Mouse (Mus musculus) lung, postnatal 4 days (tissue): ENCODE results near the gene S100a16.

Source experiments
- DNase-seq, 2 experiments: peaks; one replicate each; pipeline ENCODE4 v3.0.0; 2021

The S100a16 gene

DNA sequence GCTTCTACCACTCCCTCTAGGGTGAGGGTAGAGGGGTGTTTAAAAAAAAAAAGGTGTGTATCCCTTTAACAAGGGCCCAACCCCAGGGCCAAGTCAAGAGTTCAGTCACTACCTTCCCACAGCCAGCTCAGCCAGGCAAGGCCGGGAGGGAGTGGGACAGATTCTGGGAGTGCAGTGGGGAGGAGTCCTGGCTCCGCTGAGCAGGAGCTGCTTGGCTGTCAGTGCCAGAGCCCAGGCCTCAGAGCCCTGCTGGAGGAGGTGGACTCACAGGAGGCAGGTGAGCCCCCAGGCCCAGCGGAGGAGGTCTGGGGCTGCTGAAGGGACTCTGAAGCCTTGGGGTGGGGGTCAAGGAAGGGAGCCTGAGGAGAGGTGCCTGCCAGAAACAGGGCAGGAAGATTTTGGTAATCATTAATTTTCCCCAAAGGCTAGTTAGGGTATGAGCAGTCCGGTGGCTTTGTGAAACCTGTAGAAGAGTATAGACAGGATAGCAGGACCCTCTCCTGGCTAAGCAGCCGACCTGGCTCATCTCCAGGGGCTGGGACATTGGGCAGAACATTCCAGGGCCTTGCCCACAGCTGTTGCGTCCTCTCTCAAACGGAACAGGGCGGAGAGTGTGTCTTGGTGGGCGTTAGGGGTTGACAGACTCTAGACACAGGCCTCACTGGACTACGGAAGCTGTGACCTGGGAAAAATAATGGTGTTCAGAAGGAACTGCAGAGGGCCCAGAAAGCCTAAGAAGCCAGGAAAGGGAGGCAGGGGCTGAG is at the start of gene S100a16:
S100a16 (plus strand) TSS at position 114 of the 764 bp plus-strand sequence.
- DNase-seq = peak; percentile 78 to 85

DNA sequence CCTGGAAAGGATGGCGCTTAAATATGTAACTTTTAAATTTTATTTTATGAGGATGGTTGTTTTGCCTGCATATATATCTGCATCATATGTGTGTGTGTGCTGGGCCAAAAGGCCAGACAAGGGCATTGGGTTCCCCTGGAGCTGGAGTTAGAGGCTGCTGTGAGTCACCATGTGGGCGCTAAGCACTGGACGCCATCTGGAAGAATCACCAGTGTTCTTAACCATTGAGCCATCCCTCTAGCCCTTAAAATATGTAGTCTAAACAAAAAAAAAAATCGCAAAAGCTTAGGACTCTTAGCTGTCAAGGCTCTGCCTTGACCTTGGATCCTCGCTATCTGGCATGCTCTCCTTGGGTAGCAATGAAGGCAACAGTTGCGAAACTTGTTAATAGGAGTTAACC is 48.5 kb upstream of the S100a16 start:
- DNase-seq = no peak

DNA sequence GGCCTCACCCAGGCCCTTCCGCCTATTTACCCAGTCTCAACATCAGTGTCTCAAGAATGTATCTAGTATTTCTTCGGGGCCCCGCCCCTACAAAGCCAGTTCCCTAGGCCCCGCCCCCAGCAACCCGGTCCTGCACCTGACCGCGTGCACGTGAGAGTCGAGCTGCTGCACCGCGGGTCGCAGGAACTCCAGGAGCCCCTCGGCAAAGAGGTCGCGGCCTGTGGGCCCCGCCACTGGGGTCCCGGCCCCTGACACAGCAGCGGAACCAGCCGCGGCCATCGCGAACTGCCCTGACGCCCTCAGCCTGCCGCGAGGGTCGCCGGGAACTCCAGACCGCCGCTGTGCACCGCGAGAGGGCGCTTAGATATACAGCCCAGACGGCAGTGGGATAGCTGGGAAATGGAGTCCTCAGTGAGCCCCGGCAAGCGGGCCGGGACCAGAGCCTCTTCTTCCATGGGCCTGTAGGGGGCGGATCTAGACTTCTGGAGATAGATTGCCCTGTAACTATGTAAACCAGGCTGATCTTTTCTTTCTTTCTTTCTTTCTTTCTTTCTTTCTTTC is 46.3 kb upstream of the S100a16 start, which contains the start of gene Snapin:
Snapin (minus strand) TSS at position 338 of the 561 bp plus-strand sequence.
- peak; percentile 97 to 98 for DNase-seq

DNA sequence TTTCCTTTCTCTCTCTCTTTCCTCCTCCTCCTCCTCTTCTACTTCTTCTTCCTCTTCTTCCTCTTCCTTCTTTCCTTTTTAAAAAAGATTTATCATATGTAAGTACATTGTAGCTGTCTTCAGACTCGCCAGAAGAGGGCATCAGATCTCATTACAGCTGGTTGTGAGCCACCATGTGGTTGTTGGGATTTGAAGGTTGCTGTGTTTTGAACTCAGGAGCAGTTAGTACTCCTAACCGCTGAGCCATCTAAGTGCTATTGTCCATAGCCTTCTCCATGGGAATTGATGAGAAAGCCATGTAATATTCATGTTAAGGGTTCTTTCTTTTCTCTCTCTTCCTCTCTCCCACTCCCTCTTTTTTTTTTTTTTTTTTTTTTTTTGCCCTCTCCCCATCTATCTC is 45.7 kb upstream of the S100a16 start:
- DNase-seq = peak in 1 of 2 experiments; percentile 67

DNA sequence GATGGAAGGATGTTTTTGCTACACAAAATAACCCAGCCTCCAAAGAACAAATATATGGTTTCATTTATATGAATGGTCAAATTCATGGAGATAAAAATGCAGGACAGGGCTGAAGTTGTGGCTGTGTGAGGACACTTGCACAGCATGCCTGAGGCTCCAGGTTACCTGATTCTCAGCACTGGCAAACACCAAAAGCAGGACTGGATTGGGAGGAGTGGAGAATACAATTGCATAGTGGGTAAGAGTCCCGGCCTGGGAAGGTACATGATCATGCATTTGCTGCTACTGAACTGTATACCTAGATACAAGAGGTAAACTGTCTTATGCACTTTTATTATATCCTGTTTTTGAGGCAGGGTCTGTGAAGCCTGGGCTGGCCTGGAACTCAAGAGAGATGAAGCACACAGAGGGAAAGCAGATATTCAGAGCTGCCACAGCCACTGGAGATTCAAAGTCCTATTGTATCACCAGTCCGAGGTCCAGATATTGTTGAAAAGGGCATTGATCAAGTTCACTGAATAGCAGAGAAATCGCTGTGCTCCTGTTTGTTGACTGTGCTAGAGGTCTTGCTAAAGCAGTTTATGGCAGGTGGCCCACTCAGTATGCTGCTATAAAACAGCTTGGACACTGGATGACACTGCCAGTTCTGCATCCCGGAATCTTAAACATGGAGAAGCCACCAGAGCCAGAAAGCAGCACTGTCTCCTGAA is 43.1 kb upstream of the S100a16 start:
- DNase-seq = no peak

DNA sequence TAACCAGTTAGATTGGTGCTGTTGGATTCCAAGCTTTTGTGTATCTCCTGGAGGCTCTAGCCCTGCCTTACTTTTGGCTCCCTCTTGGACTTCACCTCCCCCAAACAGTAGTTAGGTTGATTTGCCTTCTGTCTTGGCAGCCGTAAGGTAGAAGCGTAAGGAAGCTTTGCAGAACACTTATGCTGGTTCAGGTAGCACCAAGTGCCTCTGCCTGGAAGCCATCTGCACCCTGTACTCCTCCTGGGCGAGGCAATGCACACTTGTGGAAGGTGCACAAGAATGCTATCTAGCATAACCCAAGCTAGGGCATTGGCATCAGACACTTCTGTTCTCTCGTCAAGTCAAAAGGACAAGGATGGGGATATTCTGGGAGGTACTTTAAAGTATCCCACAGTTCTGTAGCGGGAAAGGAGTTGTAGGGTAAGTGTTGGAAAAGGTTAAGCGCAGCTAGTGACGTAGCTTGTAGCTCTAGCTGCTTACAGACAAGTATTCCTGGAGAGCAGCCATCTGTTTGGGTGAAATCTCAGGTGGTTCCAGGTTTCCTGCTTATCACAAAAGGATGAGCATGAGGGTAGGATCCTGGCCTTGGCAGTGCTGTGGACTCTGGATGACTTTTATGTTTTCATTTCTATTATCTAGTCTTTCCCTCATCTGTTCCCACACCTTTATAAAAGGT is 41.1 kb upstream of the S100a16 start:
- no peak for DNase-seq

DNA sequence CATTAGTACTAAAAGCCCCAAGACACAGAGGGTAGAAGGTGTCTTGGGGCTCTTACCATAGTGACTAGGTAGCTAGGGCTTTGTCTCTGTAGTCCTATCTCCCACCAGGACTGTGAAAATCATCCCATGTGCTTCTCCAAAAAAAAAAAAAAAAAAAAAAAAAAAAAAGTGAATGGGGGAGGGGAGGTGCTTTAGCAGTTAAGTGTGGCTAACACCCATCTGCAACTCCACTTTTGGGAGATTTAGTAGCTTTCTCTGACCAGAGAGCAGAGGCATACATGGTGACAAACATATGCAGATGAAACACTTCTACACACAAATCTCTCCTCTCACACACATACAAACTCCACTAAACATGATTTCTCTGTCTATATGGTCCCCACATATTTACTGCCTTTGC is 39.5 kb upstream of the S100a16 start:
- no peak for DNase-seq

DNA sequence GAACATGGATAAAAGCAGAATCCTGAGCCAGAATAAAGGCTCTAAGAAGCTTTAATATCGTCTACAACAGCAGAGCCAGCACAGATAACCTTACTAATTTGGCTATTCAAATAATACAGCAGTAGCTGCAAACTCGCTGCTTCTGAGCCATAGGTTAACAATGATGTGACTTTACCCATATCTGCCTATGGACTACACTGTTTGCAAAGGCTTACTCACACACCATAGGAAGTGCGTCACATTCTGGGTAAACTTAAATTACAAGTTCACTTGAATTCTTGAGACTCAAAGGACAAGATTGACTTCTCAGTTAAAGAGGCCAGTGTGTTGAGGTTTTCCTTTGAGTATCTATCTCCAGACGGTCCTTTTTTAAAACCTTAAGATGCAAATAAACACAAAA is 33.6 kb upstream of the S100a16 start:
- no peak for DNase-seq

DNA sequence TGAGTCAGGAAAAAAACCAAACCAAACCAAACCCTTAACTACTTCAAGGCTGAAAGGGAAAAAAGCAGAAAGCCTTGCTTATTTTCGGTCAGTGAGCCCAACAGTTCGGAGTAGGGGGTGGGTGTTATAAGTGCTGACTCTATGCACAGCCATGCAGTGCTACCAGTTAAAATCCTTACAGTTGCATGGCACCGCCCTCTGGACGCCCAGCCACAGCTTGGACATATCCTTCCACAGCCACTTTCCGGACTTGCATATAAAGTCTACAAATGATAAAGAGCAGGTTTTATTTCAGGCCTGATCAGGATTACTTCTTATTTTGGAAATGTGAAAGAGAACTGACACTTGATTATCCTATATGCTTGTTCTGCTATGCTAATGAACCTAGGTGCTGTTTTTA is 31.8 kb upstream of the S100a16 start:
- peak; percentile 58 to 86 for DNase-seq

DNA sequence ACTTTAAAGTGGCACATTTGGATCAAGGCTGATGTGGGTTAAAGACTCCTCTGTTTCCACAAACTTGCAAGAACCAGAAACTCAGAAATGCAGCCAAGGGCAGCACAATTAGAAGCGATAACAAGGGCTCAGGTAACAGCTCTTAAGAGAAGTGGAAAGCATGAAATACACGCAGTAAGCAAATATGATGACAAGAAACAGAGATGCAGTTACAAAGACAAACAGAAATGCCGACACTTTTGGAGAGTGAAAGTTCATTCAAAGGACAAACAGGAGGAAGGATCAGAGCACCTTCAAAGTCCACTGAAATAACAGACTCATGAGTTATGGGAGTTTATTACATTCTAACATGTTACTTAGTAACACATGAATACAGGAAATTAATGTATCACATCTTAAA is 30.7 kb upstream of the S100a16 start:
- no peak for DNase-seq

DNA sequence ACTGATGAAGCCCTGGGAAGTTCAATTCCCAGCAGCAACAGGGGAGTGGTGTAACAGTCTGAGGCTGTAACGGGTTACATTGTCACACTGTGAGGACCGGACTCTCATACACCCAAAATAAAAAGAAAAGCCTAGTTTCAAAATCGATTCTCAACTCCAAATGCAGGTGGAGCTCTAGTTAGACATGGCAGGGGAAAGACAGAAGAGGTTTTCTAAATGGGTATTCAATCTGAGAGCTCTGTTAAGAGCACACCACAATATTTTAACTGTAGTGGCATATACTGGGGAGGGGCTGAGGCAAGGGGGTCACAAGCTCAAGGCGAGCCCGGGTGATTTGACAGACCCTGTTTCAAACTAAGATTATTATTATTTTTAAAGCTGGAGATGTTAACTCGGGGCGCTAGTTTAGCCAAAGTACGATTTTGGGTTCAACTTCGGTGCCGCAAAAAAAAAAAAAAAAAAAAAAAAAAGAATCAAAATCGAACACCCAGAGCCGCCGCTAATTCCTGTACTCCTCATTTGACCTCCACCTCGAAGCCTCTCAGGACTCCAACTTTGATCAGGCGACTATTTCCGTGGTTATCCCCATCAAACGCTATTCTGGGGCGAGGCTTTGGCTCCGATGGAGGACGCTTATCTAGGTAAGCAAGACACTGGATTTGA is 28.6 kb upstream of the S100a16 start:
- DNase-seq = no peak

DNA sequence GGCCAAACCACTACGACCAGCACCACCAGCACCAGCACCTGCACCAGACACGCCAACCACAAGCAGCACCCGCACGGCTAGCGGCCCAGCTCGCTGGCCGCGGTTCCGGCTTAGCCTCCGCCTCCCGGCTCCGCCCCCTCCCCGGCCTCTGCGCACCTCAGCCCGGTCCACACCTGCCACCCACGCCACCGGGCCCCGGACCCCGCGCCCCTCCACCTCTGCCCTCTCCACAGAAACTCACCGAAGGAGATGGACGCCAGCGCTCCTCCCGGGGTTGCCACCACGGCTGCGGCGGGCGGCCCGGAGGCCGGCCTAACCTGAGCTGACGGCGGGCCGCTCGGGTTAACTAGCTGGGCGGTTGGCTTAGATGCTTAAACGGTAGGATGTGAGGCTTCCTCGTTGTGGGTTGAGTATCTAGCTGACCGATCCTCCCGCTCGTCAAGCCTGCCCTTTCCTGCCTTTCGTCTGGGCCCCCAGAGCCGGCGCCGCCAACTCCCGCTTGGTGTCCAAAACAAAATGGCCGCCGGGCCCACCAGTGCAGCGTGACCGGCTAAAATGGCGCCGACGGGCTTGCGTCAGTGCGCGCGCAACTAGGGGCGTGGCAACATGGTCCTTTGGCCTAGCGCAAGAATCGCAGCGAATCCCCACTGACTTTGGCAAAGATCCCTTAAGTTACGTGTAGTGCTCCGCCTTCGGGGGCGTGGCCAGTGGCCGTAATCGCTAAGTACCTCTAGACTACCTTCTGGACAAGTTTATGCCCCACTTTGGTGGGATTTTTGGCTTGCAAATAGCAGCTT is 27.9 kb upstream of the S100a16 start, which contains the start of gene Chtop:
Chtop (minus strand) TSS at position 549 of the 797 bp plus-strand sequence.
- DNase-seq = peak; percentile 99 to 100

DNA sequence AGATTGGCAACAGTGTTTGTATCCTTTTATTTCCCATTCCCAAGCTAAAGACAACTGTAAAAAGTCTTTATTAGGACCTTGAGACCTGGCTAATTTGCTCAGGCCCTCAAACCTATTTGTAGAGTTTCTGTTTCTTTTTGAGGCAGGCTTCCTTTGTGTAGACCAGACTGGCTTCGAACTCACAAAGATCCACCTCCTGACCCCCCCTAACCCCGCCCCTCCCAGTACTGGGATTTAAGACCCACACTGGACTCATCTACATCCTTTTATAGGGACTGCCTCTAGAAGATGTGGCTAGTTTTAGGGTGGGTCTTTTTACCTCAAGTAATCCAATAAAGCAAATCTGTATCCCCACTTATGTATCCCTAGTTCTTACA is 27.3 kb upstream of the S100a16 start:
- no peak for DNase-seq

DNA sequence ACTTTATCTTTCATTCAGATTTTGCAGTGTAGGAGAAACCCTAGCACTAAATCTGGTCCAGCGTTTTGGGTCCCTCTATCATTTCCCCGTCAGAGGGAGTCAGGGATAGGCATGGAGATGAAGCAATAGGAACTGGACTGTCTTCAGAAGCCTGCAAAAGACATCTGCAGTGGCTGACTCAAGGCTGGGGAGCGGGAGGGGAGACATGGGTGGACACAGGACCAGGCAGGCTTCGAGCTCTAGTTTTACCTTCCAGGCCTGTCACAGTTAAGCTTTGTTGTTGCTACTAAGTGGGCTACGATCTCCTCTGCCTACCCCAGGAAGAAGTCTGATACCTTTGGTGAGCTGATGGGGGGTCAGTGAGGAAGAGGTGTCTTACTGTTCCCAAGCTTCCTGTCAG is 24.8 kb upstream of the S100a16 start:
- DNase-seq = no peak

DNA sequence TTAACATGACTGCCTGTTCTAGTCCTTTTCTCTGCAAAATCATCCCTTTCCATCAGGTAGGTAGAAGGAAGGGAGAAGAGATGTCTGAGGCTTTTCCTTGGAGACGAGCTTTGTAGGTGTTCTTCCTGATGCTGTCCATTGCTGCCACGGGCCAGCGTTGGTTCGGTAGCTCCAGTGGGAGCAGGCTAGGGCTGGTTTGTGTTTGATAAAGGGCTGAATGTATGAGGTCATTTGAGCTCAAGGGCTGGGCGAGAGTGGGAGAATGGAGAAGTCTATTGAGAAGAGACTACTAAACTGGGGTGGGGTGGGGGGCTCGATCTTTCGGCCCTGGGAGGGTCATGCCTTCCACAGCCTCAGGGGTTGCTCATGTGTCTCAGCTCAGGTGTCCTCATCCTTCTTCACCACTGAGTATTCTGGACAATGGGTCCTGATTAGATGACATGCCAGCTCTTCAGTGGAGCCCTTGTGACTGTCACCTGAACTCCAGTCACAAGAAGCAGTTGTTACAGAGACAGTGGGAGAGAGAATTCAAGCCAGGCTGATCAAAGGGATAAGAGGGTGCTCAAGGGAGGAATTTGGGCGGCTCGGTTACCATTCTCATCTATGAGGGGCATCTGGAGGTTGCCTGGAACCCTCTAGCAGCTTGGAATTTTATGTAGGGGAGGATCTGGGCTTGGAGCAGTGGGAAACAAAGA is 24.0 kb upstream of the S100a16 start:
- no peak for DNase-seq

DNA sequence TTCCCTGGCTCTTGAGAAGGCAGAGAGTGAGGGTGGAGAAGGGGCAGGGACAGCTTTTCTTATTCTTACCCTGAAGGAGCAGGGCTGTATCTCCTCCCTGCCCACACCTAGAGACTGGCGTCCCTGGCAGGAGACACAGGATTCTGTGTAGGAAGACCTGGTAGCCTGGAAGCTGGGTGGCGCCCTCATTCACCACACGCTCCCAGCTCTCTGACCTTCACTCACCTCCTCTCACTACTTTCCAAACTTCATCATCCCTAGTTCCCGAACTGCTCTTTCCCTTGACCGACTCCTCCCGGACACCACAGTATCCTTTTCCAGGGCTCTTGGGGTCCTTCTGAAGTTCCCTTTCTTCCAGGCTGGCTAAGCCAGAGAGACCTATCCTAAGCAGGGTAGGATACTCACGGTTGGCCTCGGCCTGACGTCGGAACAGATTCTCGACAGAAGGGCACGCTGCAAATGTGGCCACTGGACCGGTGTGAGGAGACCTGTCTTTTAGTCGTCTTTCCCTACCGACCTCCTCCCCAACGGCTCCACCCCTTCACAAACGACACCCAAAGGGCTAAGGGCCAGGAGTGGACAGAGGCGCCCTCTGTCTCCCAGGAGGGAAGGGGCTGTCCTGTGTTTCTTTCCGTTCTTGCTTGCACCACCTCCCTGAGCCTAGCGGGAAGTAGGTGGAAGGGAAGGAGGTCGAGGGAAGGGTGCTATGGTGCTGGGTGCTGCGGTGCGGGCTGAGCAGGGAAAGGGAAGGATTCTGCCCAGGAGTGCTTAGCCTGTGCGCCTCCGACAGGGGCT is 23.1 kb upstream of the S100a16 start, which contains the start of the genes S100a1 and S100a13:
S100a1 (minus strand) TSS at position 597 of the 795 bp plus-strand sequence.
S100a13 (plus strand) TSS at position 640 of the 795 bp plus-strand sequence.
- peak; percentile 83 to 85 for DNase-seq

DNA sequence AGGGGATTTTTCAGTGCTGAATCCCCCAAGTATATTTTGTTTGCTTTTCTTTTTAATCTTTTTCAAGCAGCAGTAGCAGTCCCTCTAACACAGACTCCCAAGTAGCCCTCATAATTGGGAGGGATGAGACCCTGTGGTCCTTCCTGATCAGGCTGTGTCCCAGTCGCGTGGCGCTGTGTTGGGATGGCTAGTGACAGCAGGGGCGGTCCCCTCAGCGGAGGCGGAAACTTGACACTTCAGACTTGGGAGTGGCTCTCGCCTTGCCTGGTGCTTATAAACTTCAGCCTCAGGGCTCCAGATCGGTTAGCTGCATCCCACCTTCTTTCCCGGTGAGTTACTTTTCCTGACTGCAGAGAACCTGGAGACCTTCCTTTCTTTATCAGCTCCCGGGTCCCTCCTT is 22.4 kb upstream of the S100a16 start:
- DNase-seq = peak; percentile 81 to 83

DNA sequence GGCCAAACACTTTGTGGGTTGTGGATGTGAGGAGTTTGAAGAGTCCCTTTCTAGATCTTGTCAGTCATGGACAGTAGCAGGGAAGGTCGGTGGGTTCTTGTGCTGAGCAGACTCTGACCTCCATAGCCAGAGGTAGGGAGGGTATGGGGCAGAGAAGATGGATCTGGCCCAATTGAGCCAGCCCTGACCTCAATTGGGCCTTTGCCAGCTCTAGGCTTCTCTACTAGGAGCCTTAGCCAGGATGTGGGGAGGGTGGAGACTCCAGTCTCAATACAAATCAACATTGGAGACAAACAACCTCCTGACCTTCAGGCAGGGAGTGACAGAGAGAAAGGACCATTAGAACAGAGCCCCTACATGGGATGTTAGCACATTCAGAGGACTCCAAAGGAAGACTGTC is 21.8 kb upstream of the S100a16 start:
- DNase-seq = peak; percentile 53 to 54

DNA sequence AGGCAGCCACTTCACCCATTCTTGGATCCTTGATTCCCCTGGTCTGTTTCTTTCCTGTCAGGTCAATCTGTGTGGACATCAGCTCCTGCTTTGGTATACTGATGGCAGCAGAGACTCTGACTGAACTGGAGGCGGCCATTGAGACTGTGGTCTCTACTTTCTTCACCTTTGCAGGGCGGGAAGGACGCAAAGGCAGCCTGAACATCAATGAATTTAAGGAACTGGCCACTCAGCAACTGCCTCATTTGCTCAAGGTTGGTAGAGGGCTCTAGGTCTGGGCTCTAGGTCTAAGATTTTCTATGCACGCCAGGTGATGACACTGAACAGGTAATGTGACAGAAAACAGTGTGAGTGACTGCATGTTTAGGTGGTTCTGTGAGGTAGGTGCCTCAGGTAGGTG is 21.3 kb upstream of the S100a16 start:
- DNase-seq = no peak

DNA sequence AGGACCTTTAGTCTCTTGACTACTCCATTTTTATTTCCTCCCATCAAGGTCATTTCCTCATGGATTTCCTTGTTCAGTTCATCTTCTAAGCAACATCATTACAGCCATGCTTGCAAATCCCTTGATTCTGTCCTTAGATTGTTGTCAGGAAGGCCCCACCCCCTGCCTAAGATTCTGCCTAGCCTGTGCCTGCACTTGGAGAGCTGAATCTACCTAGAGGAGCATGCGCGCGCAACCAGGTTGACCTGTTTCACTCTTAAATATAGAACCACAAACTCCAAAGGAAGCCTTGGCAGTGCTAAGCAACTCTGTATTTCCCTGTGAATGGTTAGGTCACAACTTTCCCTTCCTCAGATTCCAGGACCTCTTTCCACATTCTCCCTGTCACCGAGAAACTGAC is 19.3 kb upstream of the S100a16 start:
- no peak for DNase-seq
